Mouse (Mus musculus) stomach, postnatal 0 days (tissue): ENCODE data around the gene Map2k7.

Source experiments
- CTCF ChIP-seq: IDR thresholded peaks from 2 replicates; pipeline ENCODE4 v1.5.1; 2016; ENCODE audit warnings: antibody characterized with exemption, low read depth, mild to moderate bottlenecking, moderate library complexity
- EP300 ChIP-seq: optimal IDR thresholded peaks from 2 replicates; pipeline ENCODE3; 2016; ENCODE audit warnings: antibody characterized with exemption

- TF ChIP-seq CTCF (no peak), EP300 (no peak)
Measured at GRCm38 (mm10) chr8:4216791-4217621, 21.5 kb upstream of the Map2k7 start, which contains the start of gene Prr36.
